Mouse (Mus musculus) spleen, postnatal 36 days (tissue): ENCODE data around the gene Bmp3.

Experiments
- DNase-seq, 2 experiments: peaks; one replicate each; pipeline ENCODE4 v3.0.0; 2022; ENCODE audit warnings: low spot score in 2 of 2, mixed read lengths in 1 of 2

Gene Bmp3

GRCm38 (mm10) chr5:98902339-98902738, 48.1 kb downstream of the Bmp3 start:
- no peak for DNase-seq

GRCm38 (mm10) chr5:98918716-98919115, 64.5 kb downstream of the Bmp3 start:
- no peak for DNase-seq

GRCm38 (mm10) chr5:98921608-98922007, 67.4 kb downstream of the Bmp3 start:
- DNase-seq = no peak

GRCm38 (mm10) chr5:98922921-98923320, 68.7 kb downstream of the Bmp3 start:
- no peak for DNase-seq
